Mouse (Mus musculus): ENCODE measurements around the gene Rtn2.

DNA sequence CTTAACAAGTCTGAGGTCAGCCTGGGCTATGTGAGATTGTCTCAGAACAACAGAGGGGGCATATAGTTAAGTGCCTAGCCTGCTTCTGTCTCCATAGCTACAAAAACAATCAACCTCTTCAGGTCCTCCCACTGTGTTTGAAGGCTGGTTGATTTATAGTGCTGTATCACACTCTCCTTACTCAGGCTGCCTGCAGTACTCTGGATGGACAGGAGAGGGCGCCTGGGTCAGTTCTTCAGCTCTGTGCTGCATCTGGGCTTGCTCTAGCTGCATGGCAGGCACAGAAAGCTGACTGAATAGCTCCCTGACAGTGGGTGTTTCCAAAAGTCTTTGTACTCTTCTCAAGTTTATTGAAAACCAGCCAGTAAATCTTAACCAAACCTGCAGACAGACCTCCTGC lies 43.0 kb upstream of the Rtn2 start:
- TF ChIP-seq CTCF (IDR thresholded peaks at IDR 0.05; ENCODE audit: extremely low read depth, insufficient read depth, insufficient read length, insufficient replicate concordance): peak; percentile 95
- no peak for TF ChIP-seq POLR2A (IDR thresholded peaks at IDR 0.05; ENCODE audit: low read depth, low read length)
